Mouse (Mus musculus) stomach, embryonic 15.5 days (tissue): ENCODE results near the gene Serpina3n. TPM values are rescaled to one million over a fixed set of nuclear protein-coding genes. Genes with fewer than 3 reads are reported as not detected.
A peak's percentile ranks its signal among the peaks of the same experiment; 100 is the strongest.
"Not testable (repeated sequence)": the region's sequence is repeated elsewhere in the genome, so short reads cannot be mapped to it uniquely, and the experiment has no call there.

Experiments used
- ATAC-seq: fragments of 200-750 bp; cut with Nextera tagmentation; 2 replicates; pipeline ENCODE4 v1.8.0; 2017; ENCODE audit warnings: low read depth, moderate number of reproducible peaks, moderate TSS enrichment; ENCODE audit not compliant: insufficient read depth, low FRiP score
- H3K27ac ChIP-seq: fragments of 300-500 bp; sonication (generic); 2 replicates; pipeline ENCODE4 v1.5.1; 2015; ENCODE audit warnings: mild to moderate bottlenecking, inconsistent platforms
- H3K27me3 ChIP-seq: fragments of 300-500 bp; sonication (generic); replicated peaks from 2 replicates; pipeline ENCODE4 v1.6.1; 2015; ENCODE audit warnings: inconsistent platforms
- H3K36me3 ChIP-seq: fragments of 300-500 bp; sonication (generic); 2 replicates; pipeline ENCODE4 v1.6.1; 2015; ENCODE audit warnings: inconsistent platforms
- H3K4me1 ChIP-seq: fragments of 300-500 bp; sonication (generic); 2 replicates; pipeline ENCODE4 v1.6.1; 2015; ENCODE audit warnings: inconsistent platforms
- H3K4me2 ChIP-seq: fragments of 300-500 bp; sonication (generic); 2 replicates; pipeline ENCODE4 v1.6.1; 2015; ENCODE audit warnings: mild to moderate bottlenecking, inconsistent platforms
- H3K4me3 ChIP-seq: fragments of 300-500 bp; sonication (generic); replicated peaks from 2 replicates; pipeline ENCODE4 v1.5.1; 2015; ENCODE audit warnings: inconsistent platforms
- H3K9ac ChIP-seq: fragments of 300-500 bp; sonication (generic); 2 replicates; pipeline ENCODE4 v1.6.1; 2015; ENCODE audit warnings: inconsistent platforms
- H3K9me3 ChIP-seq: fragments of 300-500 bp; sonication (generic); 2 replicates; pipeline ENCODE4 v1.6.1; 2016; ENCODE audit warnings: inconsistent platforms
- WGBS: fragments of 180-500 bp; shearing (Covaris S2); methylation state at CpG from one replicate; pipeline ENCODE4 v1.1.7; 2015; 5-methylcytosine and 5-hydroxymethylcytosine counted together
- polyA plus RNA-seq: library from polyadenylated mRNA; unstranded; fragments of >200 nt; fragmentation: Nextera tagmentation; extraction: Ambion mirVana; gene quantifications from 2 replicates; pipeline ENCODE4 v1.2.1, GENCODE M21; 2015

Gene Serpina3n
- polyA plus RNA-seq, 1 experiment from 2014 or later, result not detected

DNA sequence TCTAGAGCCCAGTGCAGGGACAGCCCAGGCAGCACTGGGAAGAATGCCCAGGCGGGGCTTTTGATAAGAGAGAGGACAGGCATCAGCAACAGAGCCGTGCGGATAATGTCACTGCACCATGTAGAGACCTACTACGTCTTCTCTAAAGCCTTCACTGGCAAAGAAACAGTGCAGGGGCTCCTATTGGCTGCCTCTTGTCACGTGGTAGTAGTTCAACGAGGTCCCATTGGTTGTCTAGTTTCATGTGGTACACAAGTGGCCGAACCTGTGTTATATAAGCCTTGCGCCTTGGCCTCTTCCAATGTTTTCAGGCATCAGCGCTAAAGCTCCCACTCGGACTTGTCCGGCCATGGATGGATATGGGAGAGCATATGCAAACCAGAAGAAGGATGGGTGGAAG is 37.2 kb downstream of the Serpina3n start:
- H3K4me2 ChIP-seq, result no peak overlapping the region
- H3K9ac ChIP-seq, result no peak overlapping the region
- H3K4me1 ChIP-seq, result no peaks in the 10 kb centered on the region
- H3K27ac ChIP-seq, result no peak overlapping the region
- H3K27me3 ChIP-seq, result no peaks in the 10 kb centered on the region; the same call in none of the 2 replicates
- 82% methylated on average over 11 of the region's 11 CpGs for WGBS
- no peak for ATAC-seq
- H3K9me3 ChIP-seq, result no peaks in the 10 kb centered on the region
- no peak overlapping the region for H3K4me3 ChIP-seq
- no peaks in the 10 kb centered on the region for H3K36me3 ChIP-seq

DNA sequence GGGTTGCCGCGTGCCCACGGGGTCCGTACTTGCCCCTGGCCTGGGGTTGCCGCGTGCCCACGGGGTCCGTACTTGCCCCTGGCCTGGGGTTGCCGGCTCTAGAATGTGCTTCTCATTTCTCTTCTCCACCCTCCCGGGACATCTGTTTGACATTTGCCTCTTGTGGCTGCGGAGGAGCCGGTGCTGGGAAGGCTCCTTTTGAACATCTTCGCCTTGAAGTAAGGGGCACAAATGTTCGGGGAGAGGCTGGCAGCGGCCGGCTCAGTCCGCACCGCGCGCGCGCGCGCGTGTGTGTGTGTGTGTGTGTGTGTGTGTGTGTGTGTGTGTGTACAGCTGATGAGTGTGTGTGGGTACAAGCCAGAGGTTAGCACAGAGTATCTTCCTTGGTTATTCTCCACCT is 40.5 kb downstream of the Serpina3n start:
- H3K27me3 ChIP-seq, H3K9me3 ChIP-seq, H3K36me3 ChIP-seq, H3K27ac ChIP-seq, H3K4me2 ChIP-seq, H3K9ac ChIP-seq, ATAC-seq, H3K4me3 ChIP-seq, H3K4me1 ChIP-seq: not testable (repeated sequence)
- 76% methylated on average over 25 of the region's 25 CpGs for WGBS

DNA sequence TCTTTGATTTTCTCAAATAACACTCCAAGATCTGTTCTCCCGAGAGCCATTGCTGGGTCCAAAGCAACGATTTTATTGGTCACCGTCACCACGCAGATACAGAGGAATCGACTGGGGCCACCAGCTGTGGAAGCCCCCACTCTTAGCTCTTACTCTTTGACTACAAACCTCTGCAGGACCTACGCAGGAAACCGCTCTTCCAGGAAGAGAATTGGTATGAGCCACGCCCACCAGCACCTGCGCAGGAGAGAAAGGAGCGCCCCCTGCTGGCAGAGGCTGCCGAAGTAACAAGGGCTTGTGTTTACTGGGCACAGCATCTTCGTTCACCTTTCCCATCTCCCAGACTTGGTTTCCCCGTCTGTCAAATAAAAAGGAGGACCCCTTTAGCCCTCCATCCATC is 41.6 kb downstream of the Serpina3n start:
- H3K4me2 ChIP-seq, result no peak overlapping the region
- 33% methylated on average over 13 of the region's 13 CpGs for WGBS
- H3K4me3 ChIP-seq, result no peak overlapping the region
- no peaks in the 10 kb centered on the region for H3K36me3 ChIP-seq
- no peak for ATAC-seq
- no peaks in the 10 kb centered on the region for H3K27me3 ChIP-seq
- no peaks in the 10 kb centered on the region for H3K4me1 ChIP-seq
- H3K9me3 ChIP-seq, result no peaks in the 10 kb centered on the region
- no peak overlapping the region for H3K27ac ChIP-seq
- H3K9ac ChIP-seq, result no peak overlapping the region

DNA sequence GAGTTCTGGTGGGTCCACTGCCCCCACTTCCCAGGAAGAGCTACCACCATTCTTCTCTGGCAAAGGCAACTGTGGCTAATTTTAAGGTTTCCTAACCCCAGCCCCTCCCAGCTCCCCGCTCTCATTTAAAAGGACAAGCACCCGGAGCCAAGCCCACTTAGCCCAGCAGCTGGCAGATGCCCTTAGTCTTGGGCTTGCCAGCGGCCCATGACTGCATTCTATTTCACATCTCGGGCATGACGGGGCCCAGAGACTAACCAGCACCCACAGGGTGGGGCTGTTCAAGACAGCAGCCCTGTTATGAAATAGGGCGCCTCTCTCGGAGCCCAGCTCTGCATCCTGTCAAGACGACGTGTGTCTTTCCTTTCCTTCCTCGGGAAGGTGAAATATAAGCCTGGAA is 43.7 kb downstream of the Serpina3n start:
- WGBS, result 55% methylated on average over 10 of the region's 10 CpGs
- no peaks in the 10 kb centered on the region for H3K36me3 ChIP-seq
- H3K4me1 ChIP-seq, result no peaks in the 10 kb centered on the region
- H3K4me2 ChIP-seq, result no peak overlapping the region
- H3K9me3 ChIP-seq, result no peaks in the 10 kb centered on the region
- H3K4me3 ChIP-seq, result no peak overlapping the region
- H3K27me3 ChIP-seq, result no peaks in the 10 kb centered on the region
- no peak overlapping the region for H3K27ac ChIP-seq
- no peak for ATAC-seq
- H3K9ac ChIP-seq, result no peak overlapping the region

DNA sequence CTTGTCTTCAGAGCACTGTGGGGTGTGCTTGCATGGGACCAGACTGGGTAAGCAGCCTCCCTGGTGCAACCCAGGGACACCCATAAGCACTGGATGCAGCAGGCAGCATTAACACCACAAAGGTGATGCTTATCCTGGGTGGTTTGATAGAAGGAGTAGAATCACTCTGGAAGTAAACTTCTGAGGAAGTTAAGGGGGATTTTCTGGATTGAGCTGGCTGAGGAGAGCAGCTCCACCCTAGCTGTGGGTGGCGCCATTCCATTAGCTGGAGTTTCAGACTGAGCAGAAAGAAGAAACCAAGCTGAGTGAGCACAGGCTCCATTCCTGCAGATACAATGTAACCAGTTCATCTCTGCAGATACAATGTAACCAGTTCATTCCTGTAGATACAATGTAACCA is 46.5 kb downstream of the Serpina3n start:
- H3K4me3 ChIP-seq, result no peak overlapping the region
- no peak for ATAC-seq
- H3K27me3 ChIP-seq, result no peaks in the 10 kb centered on the region
- no peak overlapping the region for H3K27ac ChIP-seq
- no peaks in the 10 kb centered on the region for H3K36me3 ChIP-seq
- H3K9ac ChIP-seq, result no peak overlapping the region
- H3K4me1 ChIP-seq, result no peaks in the 10 kb centered on the region
- WGBS, result 82% methylated on average over 1 of the region's 1 CpGs
- H3K4me2 ChIP-seq, result no peak overlapping the region
- no peaks in the 10 kb centered on the region for H3K9me3 ChIP-seq

DNA sequence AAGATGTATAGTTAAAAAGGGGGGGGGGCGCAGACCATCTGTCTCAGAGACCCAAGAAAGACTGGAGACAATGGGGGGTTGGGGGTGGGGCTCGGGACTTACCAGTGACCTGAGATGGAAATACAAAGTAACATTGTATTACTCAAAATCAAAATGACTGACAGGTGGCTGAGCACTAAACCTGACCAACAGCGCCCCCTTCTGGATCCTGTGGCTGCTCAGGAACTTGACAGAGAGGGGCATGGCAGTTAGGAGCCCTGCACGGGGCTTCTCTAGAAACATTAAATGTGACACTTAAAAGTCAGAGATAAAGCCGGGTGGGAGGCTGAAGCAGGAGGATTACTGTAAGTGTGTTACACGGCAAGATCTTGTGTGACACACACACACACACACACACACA is 52.8 kb downstream of the Serpina3n start:
- no peak overlapping the region for H3K9ac ChIP-seq
- no peaks in the 10 kb centered on the region for H3K27me3 ChIP-seq
- no peaks in the 10 kb centered on the region for H3K4me1 ChIP-seq
- no peak overlapping the region for H3K27ac ChIP-seq
- no peaks in the 10 kb centered on the region for H3K9me3 ChIP-seq
- no peak for ATAC-seq
- H3K36me3 ChIP-seq, result no peaks in the 10 kb centered on the region
- H3K4me3 ChIP-seq, result no peak overlapping the region
- 63% methylated on average over 6 of the region's 6 CpGs for WGBS
- H3K4me2 ChIP-seq, result no peak overlapping the region

DNA sequence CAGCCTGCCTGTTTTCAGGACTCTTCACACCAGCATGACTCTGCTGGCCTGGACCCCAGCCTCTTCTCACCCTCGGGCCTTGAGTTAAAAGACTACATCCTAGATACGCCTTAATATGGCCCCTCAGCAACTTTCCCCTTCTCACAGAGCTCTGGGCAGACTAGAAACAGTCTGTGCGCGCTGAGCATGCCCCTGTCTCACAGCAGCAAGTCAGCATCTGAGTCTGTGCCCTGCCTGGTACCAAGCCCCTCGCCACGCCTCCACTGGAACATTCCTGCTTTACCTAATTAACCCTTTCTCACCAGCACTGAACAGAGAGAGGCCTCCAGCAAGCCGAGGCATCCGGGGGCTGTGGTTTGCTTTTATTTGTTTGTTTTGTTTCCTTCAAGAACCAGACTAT is 54.8 kb downstream of the Serpina3n start:
- Histone ChIP-seq H3K9ac (no peak overlapping the region), H3K27ac (no peak overlapping the region), H3K27me3 (no peaks in the 10 kb centered on the region), H3K36me3 (no peaks in the 10 kb centered on the region), H3K4me3 (no peak overlapping the region), H3K9me3 (no peaks in the 10 kb centered on the region), H3K4me2 (no peak overlapping the region), H3K4me1 (no peaks in the 10 kb centered on the region)
- 20% methylated on average over 8 of the region's 8 CpGs for WGBS
- peak; percentile 43; the same call in 1 of the 2 replicates for ATAC-seq

Other genes with a start within 250 kb of the Serpina3n start
- 0.12 and 0.22 TPM in 2 replicates for gene Serpina3f, start 192.2 kb upstream of the Serpina3n start, polyA plus RNA-seq
- 2.0 and 3.2 TPM in 2 replicates for gene Serpina3g, start 170.5 kb upstream of the Serpina3n start, polyA plus RNA-seq
- gene Serpina3i, start 143.6 kb upstream of the Serpina3n start, polyA plus RNA-seq, result 0.12 TPM in 1 of 2 replicates, not detected in the other
- not detected in 2 replicates for gene Serpina3j, start 92.2 kb upstream of the Serpina3n start, polyA plus RNA-seq
- gene Serpina3k, start 68.2 kb upstream of the Serpina3n start, polyA plus RNA-seq, result not detected in 2 replicates
- gene Serpina3m, start 68.2 kb upstream of the Serpina3n start, polyA plus RNA-seq, result not detected in 2 replicates
- 0.60 and 1.4 TPM in 2 replicates for gene Gsc, start 66.6 kb downstream of the Serpina3n start, polyA plus RNA-seq